Mouse (Mus musculus): ENCODE measurements around the gene Strn3. TPM values are rescaled to one million over a fixed set of nuclear protein-coding genes. Genes with fewer than 3 reads are reported as not detected.
A peak's percentile ranks its signal among the peaks of the same experiment; 100 is the strongest.

Gene Strn3
- polyA plus RNA-seq, 1 experiment from 2014 or later = 41.5 TPM

- DNase-seq (ENCODE audit: low spot score) = no peak
- no peak overlapping the region for H3K4me3 ChIP-seq
- H3K27ac ChIP-seq = no peak overlapping the region
- H3K4me1 ChIP-seq = no peaks in the 10 kb centered on the region
- peaks cover 17% of the 10 kb centered on the region for H3K36me3 ChIP-seq
- no peaks in the 10 kb centered on the region for H3K9me3 ChIP-seq (replicated peaks)
- H3K27me3 ChIP-seq (ENCODE audit: low read depth, poor library complexity, severe bottlenecking) = no peaks in the 10 kb centered on the region
- 77% methylated on average over 2 of the region's 2 CpGs for WGBS
Measured at GRCm38 (mm10) chr12:51636689-51637470, 54.8 kb downstream of the Strn3 start.

- Histone ChIP-seq H3K4me3 (no peak overlapping the region), H3K27ac (no peak overlapping the region), H3K4me1 (no peaks in the 10 kb centered on the region), H3K27me3 (ENCODE audit: low read depth, poor library complexity, severe bottlenecking) (no peaks in the 10 kb centered on the region), H3K36me3 (peaks cover 15% of the 10 kb centered on the region), H3K9me3 (replicated peaks) (no peaks in the 10 kb centered on the region)
- WGBS = 98% methylated on average over 2 of the region's 2 CpGs
- no peak for DNase-seq (ENCODE audit: low spot score)
Measured at GRCm38 (mm10) chr12:51636260-51636659, 55.4 kb downstream of the Strn3 start.

GRCm38 (mm10) chr12:51633481-51633880, 58.2 kb downstream of the Strn3 start:
- no peaks in the 10 kb centered on the region for H3K9me3 ChIP-seq (replicated peaks)
- no peak for DNase-seq (ENCODE audit: low spot score)
- no peak overlapping the region for H3K27ac ChIP-seq
- H3K4me3 ChIP-seq = no peak overlapping the region
- H3K36me3 ChIP-seq = peaks cover 7% of the 10 kb centered on the region
- 51% methylated on average over 4 of the region's 4 CpGs for WGBS
- H3K27me3 ChIP-seq (ENCODE audit: low read depth, poor library complexity, severe bottlenecking) = no peaks in the 10 kb centered on the region
- no peaks in the 10 kb centered on the region for H3K4me1 ChIP-seq

- no peaks in the 10 kb centered on the region for H3K4me1 ChIP-seq
- no peak for DNase-seq (ENCODE audit: low spot score)
- H3K4me3 ChIP-seq = no peak overlapping the region
- no peak overlapping the region for H3K27ac ChIP-seq
- no peaks in the 10 kb centered on the region for H3K9me3 ChIP-seq (replicated peaks)
- peaks cover 67% of the 10 kb centered on the region for H3K36me3 ChIP-seq
- H3K27me3 ChIP-seq (ENCODE audit: low read depth, poor library complexity, severe bottlenecking) = no peaks in the 10 kb centered on the region
Measured at GRCm38 (mm10) chr12:51623366-51623694, 68.4 kb downstream of the Strn3 start.

GRCm38 (mm10) chr12:51622670-51623365, 68.9 kb downstream of the Strn3 start:
- no peaks in the 10 kb centered on the region for H3K4me1 ChIP-seq
- H3K27me3 ChIP-seq (ENCODE audit: low read depth, poor library complexity, severe bottlenecking) = no peaks in the 10 kb centered on the region
- H3K4me3 ChIP-seq = no peak overlapping the region
- WGBS = 86% methylated on average over 5 of the region's 5 CpGs
- peaks cover 72% of the 10 kb centered on the region for H3K36me3 ChIP-seq
- no peaks in the 10 kb centered on the region for H3K9me3 ChIP-seq (replicated peaks)
- no peak for DNase-seq (ENCODE audit: low spot score)
- H3K27ac ChIP-seq = no peak overlapping the region

- Histone ChIP-seq H3K27me3 (ENCODE audit: low read depth, poor library complexity, severe bottlenecking) (no peaks in the 10 kb centered on the region), H3K4me3 (no peak overlapping the region), H3K27ac (no peak overlapping the region), H3K9me3 (replicated peaks) (no peaks in the 10 kb centered on the region), H3K4me1 (no peaks in the 10 kb centered on the region), H3K36me3 (peaks cover 74% of the 10 kb centered on the region)
- no peak for DNase-seq (ENCODE audit: low spot score)
- 97% methylated on average over 5 of the region's 5 CpGs for WGBS
Measured at GRCm38 (mm10) chr12:51621161-51621560, 70.5 kb downstream of the Strn3 start.

GRCm38 (mm10) chr12:51620572-51620971, 71.1 kb downstream of the Strn3 start:
- Histone ChIP-seq H3K36me3 (peaks cover 73% of the 10 kb centered on the region), H3K9me3 (replicated peaks) (no peaks in the 10 kb centered on the region), H3K4me3 (no peak overlapping the region), H3K27ac (no peak overlapping the region), H3K4me1 (no peaks in the 10 kb centered on the region), H3K27me3 (ENCODE audit: low read depth, poor library complexity, severe bottlenecking) (no peaks in the 10 kb centered on the region)
- no peak for DNase-seq (ENCODE audit: low spot score)

- H3K4me3 ChIP-seq = no peak overlapping the region
- H3K27me3 ChIP-seq (ENCODE audit: low read depth, poor library complexity, severe bottlenecking) = no peaks in the 10 kb centered on the region
- peaks cover 83% of the 10 kb centered on the region for H3K36me3 ChIP-seq
- no peaks in the 10 kb centered on the region for H3K4me1 ChIP-seq
- no peaks in the 10 kb centered on the region for H3K9me3 ChIP-seq (replicated peaks)
- DNase-seq (ENCODE audit: low spot score) = no peak
- 89% methylated on average over 5 of the region's 5 CpGs for WGBS
- H3K27ac ChIP-seq = no peak overlapping the region
Measured at GRCm38 (mm10) chr12:51612361-51612760, 79.3 kb downstream of the Strn3 start.

- no peak for DNase-seq (ENCODE audit: low spot score)
- no peaks in the 10 kb centered on the region for H3K9me3 ChIP-seq (replicated peaks)
- H3K4me1 ChIP-seq = no peaks in the 10 kb centered on the region
- H3K4me3 ChIP-seq = no peak overlapping the region
- WGBS = 90% methylated on average over 4 of the region's 4 CpGs
- no peak overlapping the region for H3K27ac ChIP-seq
- no peaks in the 10 kb centered on the region for H3K27me3 ChIP-seq (ENCODE audit: low read depth, poor library complexity, severe bottlenecking)
- peaks cover 54% of the 10 kb centered on the region for H3K36me3 ChIP-seq
Measured at GRCm38 (mm10) chr12:51606138-51606537, 85.6 kb downstream of the Strn3 start.

- Histone ChIP-seq H3K27me3 (ENCODE audit: low read depth, poor library complexity, severe bottlenecking) (no peaks in the 10 kb centered on the region), H3K27ac (no peak overlapping the region), H3K4me3 (no peak overlapping the region), H3K4me1 (no peaks in the 10 kb centered on the region), H3K36me3 (peaks cover 33% of the 10 kb centered on the region), H3K9me3 (replicated peaks) (no peaks in the 10 kb centered on the region)
- 96% methylated on average over 10 of the region's 10 CpGs for WGBS
- DNase-seq (ENCODE audit: low spot score) = no peak
Measured at GRCm38 (mm10) chr12:51603306-51603705, 88.4 kb downstream of the Strn3 start.

GRCm38 (mm10) chr12:51594030-51594470, 97.6 kb downstream of the Strn3 start:
- H3K27me3 ChIP-seq (ENCODE audit: low read depth, poor library complexity, severe bottlenecking) = peaks cover 60% of the 10 kb centered on the region
- no peaks in the 10 kb centered on the region for H3K9me3 ChIP-seq (replicated peaks)
- WGBS = 3% methylated on average over 18 of the region's 18 CpGs
- DNase-seq (ENCODE audit: low spot score) = no peak
- 0 out of 2 replicates have a peak overlapping the region, but pooled peaks have one; percentile 59 for H3K27ac ChIP-seq
- H3K36me3 ChIP-seq = no peaks in the 10 kb centered on the region
- H3K4me1 ChIP-seq = peaks cover 16% of the 10 kb centered on the region
- H3K4me3 ChIP-seq = peak overlapping the region; percentile 71

GRCm38 (mm10) chr12:51593229-51594029, 98.3 kb downstream of the Strn3 start, which contains the start of gene Coch:
TSS of gene Coch (plus strand) at chr12:51593341.
- under 1% methylated on average over 78 of the region's 79 CpGs for WGBS
- Histone ChIP-seq H3K36me3 (no peaks in the 10 kb centered on the region), H3K9me3 (replicated peaks) (no peaks in the 10 kb centered on the region), H3K27me3 (ENCODE audit: low read depth, poor library complexity, severe bottlenecking) (peaks cover 60% of the 10 kb centered on the region), H3K27ac (peak within 1 kb of the TSS; percentile 59; the same call in 1 of the 2 replicates), H3K4me1 (peaks cover 16% of the 10 kb centered on the region), H3K4me3 (peak within 1 kb of the TSS; percentile 71)
- peak; percentile 66 for DNase-seq (ENCODE audit: low spot score)

GRCm38 (mm10) chr12:51592888-51593228, 98.8 kb downstream of the Strn3 start:
- Histone ChIP-seq H3K27ac (peak overlapping the region; percentile 59; the same call in 1 of the 2 replicates), H3K36me3 (no peaks in the 10 kb centered on the region), H3K4me1 (peaks cover 16% of the 10 kb centered on the region), H3K9me3 (replicated peaks) (no peaks in the 10 kb centered on the region), H3K27me3 (ENCODE audit: low read depth, poor library complexity, severe bottlenecking) (peaks cover 60% of the 10 kb centered on the region), H3K4me3 (peak overlapping the region; percentile 71)
- no peak for DNase-seq (ENCODE audit: low spot score)
- 0% methylated on average over 21 of the region's 21 CpGs for WGBS

Data from limb, embryonic 10.5 days (tissue).